Mouse (Mus musculus) heart, postnatal 36 days (tissue): ENCODE results near the gene Hoxb2. TPM values are rescaled to one million over a fixed set of nuclear protein-coding genes. Genes with fewer than 3 reads are reported as not detected.
A peak's percentile ranks its signal among the peaks of the same experiment; 100 is the strongest.

ENCODE experiments used
- DNase-seq, 2 experiments: peaks; one replicate each; pipeline ENCODE4 v3.0.0; 2021 to 2022
- intact Hi-C: fragments of 180-260 bp; cut with DNase I; formaldehyde crosslinking; loops from one replicate; pipeline ENCODE4 v1.15.1; 2025
- total RNA-seq, 2 experiments: library from RNA; stranded (reverse); gene quantifications; 2 replicates each; pipeline ENCODE4 v1.2.3; 2021

The Hoxb2 gene
- total RNA-seq: 1 to 10 TPM in 1 of 2 experiments, under 1 TPM in 1; 0.51 to 1.1 TPM

GRCm38 (mm10) chr11:96350341-96350624 lies at the start of gene Hoxb2:
Gene Hoxb2 (plus strand): TSS chr11:96350525.
- intact Hi-C loops: no loop called here

GRCm38 (mm10) chr11:96301064-96301431 lies 49.3 kb upstream of the Hoxb2 start:
- intact Hi-C loops: no loop called here

More at GRCm38 (mm10) chr11:96350341-96350624, at the start of gene Hoxb2:
- DNase-seq: no peak

GRCm38 (mm10) chr11:96301837-96302236 lies 48.5 kb upstream of the Hoxb2 start:
- intact Hi-C loops: loop anchor here (2.0 kb wide), 1 partner anchor 235 kb away; no protein-coding TSS in a partner anchor

More at GRCm38 (mm10) chr11:96301064-96301431, 49.3 kb upstream of the Hoxb2 start:
- DNase-seq: no peak

GRCm38 (mm10) chr11:96302381-96303150 lies 47.8 kb upstream of the Hoxb2 start:
- intact Hi-C loops: loop anchor here (1.0 to 2.0 kb wide), 3 partner anchors 105 to 234 kb away; no protein-coding TSS in a partner anchor
- no peak for DNase-seq

More at GRCm38 (mm10) chr11:96301837-96302236, 48.5 kb upstream of the Hoxb2 start:
- no peak for DNase-seq

- intact Hi-C loops: loop anchor here (1.0 to 2.0 kb wide), 3 partner anchors 104 to 233 kb away; no protein-coding TSS in a partner anchor
- DNase-seq: peak; percentile 66 to 74
Measured at GRCm38 (mm10) chr11:96303151-96304099, 46.9 kb upstream of the Hoxb2 start, which contains the start of gene Hoxb5. Gene Hoxb5 (plus strand): TSS chr11:96303336.

GRCm38 (mm10) chr11:96304381-96305195 lies 45.7 kb upstream of the Hoxb2 start:
- intact Hi-C loops: no loop called here
- no peak for DNase-seq

GRCm38 (mm10) chr11:96305505-96306182 lies 44.7 kb upstream of the Hoxb2 start:
- intact Hi-C loops: no loop called here
- no peak for DNase-seq

GRCm38 (mm10) chr11:96306183-96306907 lies 44.0 kb upstream of the Hoxb2 start:
- intact Hi-C loops: no loop called here
- DNase-seq: no peak

GRCm38 (mm10) chr11:96306908-96307269 lies 43.4 kb upstream of the Hoxb2 start:
- intact Hi-C loops: no loop called here
- DNase-seq: no peak

- DNase-seq: no peak
- intact Hi-C loops: no loop called here
Measured at GRCm38 (mm10) chr11:96308763-96309162, 41.6 kb upstream of the Hoxb2 start.

- no peak for DNase-seq
- intact Hi-C loops: no loop called here
Measured at GRCm38 (mm10) chr11:96309288-96309687, 41.0 kb upstream of the Hoxb2 start.

- intact Hi-C loops: loop anchor here (2.0 kb wide), 1 partner anchor 96 kb away; no protein-coding TSS in a partner anchor
- DNase-seq: no peak
Measured at GRCm38 (mm10) chr11:96310183-96310938, 40.0 kb upstream of the Hoxb2 start.

GRCm38 (mm10) chr11:96311097-96311496 lies 39.2 kb upstream of the Hoxb2 start:
- intact Hi-C loops: loop anchor here (2.0 kb wide), 1 partner anchor 96 kb away; no protein-coding TSS in a partner anchor
- no peak for DNase-seq

GRCm38 (mm10) chr11:96311520-96312417 lies 38.6 kb upstream of the Hoxb2 start:
- DNase-seq: peak; percentile 59 to 60
- intact Hi-C loops: loop anchor here (2.0 kb wide), 1 partner anchor 95 kb away; no protein-coding TSS in a partner anchor

- intact Hi-C loops: no loop called here
- no peak for DNase-seq
Measured at GRCm38 (mm10) chr11:96313134-96313533, 37.2 kb upstream of the Hoxb2 start.

- intact Hi-C loops: loop anchor here (2.0 kb wide), 1 partner anchor 39 kb away; no protein-coding TSS in a partner anchor
- no peak for DNase-seq
Measured at GRCm38 (mm10) chr11:96313806-96314428, 36.4 kb upstream of the Hoxb2 start.
